Mouse (Mus musculus) right cerebral cortex, postnatal 25 days (tissue): ENCODE measurements around the gene Sun3.

Experiments
- DNase-seq: peaks from one replicate; pipeline ENCODE4 v3.0.0; 2022

Sun3 gene

DNA sequence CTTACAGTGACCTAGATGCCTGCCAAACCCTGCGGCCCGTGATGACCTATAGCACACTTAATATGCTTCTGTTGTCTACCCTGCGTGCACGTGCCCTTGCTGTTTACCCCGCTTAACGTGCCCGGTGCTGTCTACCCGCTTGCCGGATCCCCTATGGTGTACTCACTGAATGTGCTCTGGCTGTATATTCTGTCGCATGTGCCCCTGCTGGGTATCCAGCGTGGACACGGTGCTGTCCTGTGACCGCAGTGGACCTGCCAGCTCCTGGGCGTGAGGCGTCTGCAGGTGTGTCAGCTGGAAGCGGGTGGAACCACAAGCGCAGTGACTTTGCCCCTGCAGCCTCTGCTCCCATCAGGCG is at the start of gene Sun3:
TSS of gene Sun3 (minus strand) at position 289 of the 358 bp plus-strand sequence.
- DNase-seq, result peak; percentile 11

GRCm38 (mm10) chr11:9076444-9076843 is 27.7 kb upstream of the Sun3 start:
- DNase-seq, result no peak

- no peak for DNase-seq
Measured at GRCm38 (mm10) chr11:9060484-9060883, 11.7 kb upstream of the Sun3 start.

DNA sequence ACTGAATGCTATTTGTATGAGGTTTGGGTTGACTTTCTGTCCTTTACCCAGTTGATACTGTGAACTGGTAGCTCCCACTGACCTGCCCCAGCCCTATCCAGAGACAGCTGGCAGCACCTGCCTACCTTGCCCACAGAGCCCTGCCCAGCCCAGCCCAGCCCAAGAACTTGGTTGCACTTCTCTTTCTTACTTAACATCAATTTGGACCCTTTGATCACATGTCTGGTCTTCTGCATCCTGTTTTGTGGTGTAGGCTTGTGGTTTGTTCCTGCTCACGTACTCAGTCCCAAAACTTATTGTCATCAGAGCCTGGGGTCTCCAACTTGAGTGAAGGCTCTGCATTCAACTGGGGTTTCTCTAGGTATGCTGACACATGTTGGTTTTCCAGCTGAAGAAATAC is 11.2 kb upstream of the Sun3 start:
- DNase-seq, result no peak

DNA sequence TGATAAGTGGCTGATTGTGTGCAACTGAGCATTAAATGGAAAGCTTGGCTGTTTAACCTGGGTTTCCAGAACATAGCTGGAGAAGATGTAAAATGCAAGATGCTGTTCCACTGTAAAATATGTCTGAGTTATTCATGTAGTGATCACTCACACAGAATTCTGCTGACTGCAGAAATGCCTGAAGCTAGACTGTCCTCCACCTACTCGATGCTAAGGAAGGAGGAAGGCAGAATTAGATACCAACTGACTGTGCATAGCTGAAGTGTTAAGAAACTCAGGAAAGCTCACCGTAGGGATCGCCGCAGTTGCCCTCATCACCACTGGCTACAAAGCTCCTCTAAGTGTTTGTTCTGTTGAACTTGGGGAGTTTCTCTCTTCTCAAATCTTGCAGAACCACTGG is 8.9 kb upstream of the Sun3 start:
- DNase-seq, result no peak

DNA sequence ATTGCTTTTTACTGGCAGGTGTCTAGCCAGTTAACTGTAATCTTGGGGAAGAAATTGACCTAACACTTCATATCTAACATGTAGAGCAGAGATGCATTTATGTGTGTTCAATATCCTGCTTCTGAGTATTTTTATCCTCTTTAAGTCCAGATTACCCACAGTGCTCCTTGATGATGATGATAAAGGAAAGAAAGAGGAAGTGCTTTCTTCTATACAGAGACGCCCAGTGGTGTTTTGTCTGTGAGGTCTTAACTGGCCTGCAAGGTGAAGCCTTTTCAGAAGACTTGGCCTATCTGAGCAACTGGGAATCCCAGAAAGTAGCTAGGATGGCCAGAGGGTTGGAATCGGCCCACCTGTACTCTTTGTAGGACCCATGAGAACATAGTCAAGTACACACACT is 8.1 kb upstream of the Sun3 start:
- no peak for DNase-seq

DNA sequence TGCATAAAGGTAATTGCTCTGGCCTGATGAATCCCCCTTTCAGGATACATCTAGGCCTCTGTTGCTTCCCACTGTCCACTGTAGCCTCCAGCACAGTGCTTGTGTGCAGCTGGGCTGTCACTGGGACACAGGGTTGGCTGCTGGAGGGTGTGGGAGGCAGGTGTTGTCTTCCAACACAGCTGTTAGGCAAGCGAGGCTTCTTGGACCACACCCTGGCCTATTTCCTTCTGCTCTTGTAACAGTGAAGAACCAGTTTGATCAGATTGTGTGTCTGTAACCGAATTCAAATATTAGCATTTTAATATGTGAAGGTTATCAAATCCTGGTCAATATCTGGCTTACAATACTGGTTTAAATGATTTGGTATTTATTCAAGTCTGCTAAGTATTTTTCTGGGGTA is 3.1 kb upstream of the Sun3 start:
- DNase-seq, result no peak

DNA sequence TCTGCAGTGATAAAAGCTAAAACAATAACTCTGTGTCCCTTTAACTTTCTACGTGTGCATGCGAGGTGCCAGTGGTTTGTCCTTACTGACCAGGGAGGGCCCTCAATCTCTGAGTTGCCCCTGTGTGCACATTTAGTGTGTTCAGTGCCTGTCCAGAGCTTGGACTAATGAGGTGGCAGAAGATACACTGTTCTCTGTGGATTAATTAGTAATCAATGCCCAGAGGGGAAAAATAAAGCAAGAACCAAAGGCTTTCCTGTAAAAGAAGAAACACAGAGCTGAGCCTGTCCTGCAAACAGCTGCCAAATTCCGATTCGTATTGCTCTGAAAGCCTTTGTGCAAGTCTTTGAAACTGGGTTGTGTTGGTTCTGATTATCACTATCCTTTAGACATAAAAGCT is 1.4 kb upstream of the Sun3 start:
- DNase-seq, result no peak

- peak; percentile 70 for DNase-seq
Measured at GRCm38 (mm10) chr11:9048011-9048702, 634 bp downstream of the Sun3 start, which contains the start of gene Gm11992. Gene Gm11992, plus strand, starts transcription at chr11:9048594.

- DNase-seq, result no peak
Measured at GRCm38 (mm10) chr11:9047044-9047443, 1.7 kb downstream of the Sun3 start.

DNA sequence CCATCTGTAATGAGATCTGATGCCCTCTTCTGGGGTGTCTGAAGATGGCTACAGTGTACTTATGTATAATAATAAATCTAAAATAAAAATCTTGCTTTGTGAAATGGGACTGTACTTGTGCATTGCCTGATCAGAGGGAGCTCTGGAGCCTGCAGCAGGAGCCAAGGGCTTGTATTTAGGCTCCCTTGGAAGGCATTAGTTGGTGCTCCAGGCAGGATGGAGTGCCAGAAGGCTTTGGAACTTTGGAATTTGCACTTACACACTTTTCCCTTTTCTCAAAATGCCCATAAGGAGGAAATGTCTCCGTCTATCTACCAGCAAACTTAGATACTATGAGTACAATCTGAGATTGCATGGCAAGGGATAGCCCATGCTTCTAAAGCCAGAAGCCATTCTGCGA is 2.2 kb downstream of the Sun3 start:
- no peak for DNase-seq

- no peak for DNase-seq
Measured at GRCm38 (mm10) chr11:9031530-9031929, 17.3 kb downstream of the Sun3 start.

DNA sequence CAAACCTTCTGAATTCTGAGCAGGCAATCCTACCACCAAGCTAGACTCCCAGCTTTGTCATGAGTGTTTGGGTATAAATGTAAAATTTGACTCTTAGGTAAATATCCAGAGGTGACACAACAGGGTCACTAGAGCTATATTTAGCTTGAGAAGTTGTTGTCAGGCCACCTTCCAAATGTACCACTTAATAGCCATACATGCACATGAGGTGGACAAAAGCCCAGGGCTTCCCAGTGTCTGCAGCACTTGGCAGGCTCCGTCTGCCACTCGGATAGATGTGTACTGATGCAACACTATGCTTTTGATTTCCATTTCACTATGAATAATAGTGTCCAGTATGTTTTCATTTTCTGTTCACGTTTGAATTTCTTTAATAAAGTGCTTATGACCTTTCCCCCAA is 23.6 kb downstream of the Sun3 start:
- DNase-seq, result no peak

- no peak for DNase-seq
Measured at GRCm38 (mm10) chr11:9024782-9025181, 24.0 kb downstream of the Sun3 start.

DNA sequence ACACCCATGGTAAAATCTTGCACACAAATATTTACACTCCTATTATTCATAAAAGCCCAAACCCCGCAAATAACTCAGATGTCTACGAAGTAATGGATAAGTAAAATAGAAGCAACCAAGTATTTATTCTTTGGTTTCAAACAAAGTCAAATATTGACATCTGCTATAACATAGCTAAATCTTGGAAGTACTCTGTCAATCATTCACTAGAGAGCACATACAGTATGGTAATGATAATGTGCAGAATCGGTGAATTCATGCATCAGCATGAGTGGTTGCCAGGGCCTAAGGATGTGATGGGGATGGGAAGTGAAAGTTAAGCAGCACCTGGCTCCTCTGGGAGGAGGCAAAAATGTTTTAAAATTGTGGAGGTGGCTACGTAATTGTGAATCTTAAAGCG is 28.6 kb downstream of the Sun3 start:
- no peak for DNase-seq

DNA sequence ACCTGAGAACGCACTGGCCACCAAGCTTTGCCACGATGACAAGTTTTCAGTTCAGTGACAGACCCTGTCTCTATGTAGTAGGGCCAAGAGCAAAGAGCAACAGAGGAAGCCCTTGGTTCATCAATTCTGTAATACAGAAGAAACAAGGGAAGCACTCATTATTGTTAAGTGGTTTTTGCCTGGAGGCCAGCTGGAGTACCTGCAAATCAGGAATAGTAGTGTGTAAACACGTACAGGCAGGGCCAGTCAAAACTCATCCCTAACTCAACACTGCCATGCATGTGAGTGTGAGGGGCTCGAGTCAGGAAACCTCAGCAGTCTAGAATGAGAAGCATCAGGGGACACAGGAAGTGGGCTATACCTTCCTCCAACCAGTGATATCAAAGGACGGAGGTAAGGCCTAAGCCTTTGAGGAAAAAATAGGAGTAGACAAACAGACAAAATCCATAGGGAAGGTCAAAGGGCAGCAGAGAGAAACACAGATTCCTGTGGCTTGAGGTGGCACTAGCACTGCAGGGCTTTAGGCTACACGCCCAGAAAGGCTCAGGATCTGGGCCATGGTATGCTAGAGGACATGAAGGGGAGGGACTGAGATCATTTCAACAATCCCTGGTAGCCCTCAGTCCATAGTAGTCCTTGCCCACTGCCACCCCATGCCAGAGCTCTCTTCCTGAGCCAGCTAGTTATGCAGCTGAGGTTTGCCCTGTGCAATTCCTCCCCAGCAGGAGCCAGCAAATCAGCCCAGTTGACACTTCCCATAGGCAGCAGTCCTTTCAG is 30.1 kb downstream of the Sun3 start:
- DNase-seq, result no peak

DNA sequence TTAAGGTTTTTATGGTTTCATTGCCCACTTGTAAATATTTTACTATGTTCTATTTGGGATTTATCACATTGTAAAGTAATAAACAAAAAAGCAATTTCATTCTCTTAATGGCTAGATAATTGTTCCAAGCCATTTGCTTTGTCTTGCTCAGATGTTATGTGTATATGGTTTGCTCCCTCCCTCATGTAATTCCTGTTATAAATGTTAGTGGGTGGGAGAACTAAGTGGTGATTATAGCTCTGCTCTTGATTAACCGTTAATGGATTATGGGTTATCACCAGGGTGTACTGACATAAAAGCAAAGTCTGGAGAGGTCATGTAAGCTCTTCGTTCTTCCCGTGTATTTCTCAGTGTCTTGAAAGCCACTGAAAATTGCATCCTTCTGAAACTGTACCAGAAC is 34.1 kb downstream of the Sun3 start:
- no peak for DNase-seq

GRCm38 (mm10) chr11:9011348-9011747 is 37.4 kb downstream of the Sun3 start:
- no peak for DNase-seq

GRCm38 (mm10) chr11:9010853-9011339 is 37.9 kb downstream of the Sun3 start, which contains the start of gene Hus1:
Gene Hus1, minus strand, starts transcription at chr11:9011191.
- DNase-seq, result peak; percentile 83

- DNase-seq, result no peak
Measured at GRCm38 (mm10) chr11:9010416-9010815, 38.4 kb downstream of the Sun3 start.

DNA sequence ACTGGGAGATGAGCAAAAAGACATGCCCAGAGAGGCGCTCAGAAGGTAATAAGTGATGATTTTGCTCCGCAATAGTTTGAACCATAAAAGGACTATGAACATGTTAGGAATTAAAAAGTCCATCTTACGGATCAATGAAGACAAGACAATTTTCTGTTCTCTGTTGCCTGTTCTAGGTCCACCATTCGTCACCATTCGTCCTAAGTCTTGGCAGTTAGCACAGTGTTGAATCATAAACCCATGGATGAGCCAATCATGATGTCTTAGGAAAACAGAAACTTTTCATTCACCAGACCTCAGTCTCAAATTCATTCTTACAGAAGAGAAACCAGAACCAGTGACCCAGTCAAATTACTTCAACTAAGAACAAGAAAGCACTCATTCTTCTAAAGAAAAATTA is 40.0 kb downstream of the Sun3 start:
- no peak for DNase-seq

- no peak for DNase-seq
Measured at GRCm38 (mm10) chr11:8988084-8988483, 60.7 kb downstream of the Sun3 start.

DNA sequence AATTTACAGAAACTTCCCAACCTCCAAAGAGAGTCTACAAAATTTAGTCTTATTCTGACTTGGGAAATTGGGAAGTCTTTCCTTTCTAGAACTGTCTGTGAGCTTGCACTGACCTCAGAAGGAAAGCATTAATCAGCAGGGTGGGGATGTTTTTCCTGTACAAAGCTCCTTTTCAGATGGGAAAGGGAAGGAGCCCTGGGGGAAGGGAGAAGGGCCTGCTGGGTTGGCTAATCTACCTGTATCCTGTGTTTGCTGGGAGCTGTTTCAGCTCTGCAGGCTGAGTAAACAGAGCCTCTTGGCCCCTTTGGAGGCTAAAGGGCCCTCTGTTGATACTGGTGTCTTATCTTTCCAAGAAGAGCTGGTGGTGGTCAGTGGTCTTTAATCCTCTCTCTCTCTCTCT is 62.7 kb downstream of the Sun3 start:
- no peak for DNase-seq

DNA sequence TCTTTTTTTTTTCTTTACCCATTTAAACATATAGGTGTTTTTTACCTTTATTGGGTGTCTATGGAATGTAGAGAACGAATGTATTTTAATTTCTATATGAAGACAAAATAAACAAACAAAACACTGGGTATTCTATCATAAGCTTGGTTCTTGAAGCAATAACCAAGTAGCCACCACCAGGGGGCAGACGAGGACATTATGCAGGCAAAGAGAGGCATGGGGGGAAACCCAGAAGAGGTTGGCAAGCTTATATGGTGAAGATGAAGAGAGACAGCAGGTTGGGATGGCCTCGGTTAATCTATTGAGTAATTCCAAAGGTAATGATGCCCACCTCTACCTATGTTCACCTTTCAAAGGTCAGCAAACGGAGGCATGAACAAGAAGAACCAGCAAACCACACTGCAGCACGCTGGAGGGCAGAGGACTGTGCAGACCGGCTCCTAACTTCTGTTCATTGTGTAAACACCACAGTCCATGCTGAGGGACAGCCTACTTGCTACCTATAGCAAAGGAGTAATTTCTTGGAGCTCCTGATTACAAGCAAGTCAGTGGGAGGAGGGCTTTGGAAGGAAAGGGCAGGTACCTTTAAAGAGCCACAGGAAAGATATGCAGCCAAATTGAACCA is 65.4 kb downstream of the Sun3 start:
- DNase-seq, result peak; percentile 36
